Mouse (Mus musculus): ENCODE results near the gene Gtsf1. TPM values are rescaled to one million over a fixed set of nuclear protein-coding genes. Genes with fewer than 3 reads are reported as not detected.
"Not testable (repeated sequence)": the region's sequence is repeated elsewhere in the genome, so short reads cannot be mapped to it uniquely, and the experiment has no call there.

Gtsf1 gene
- polyA plus RNA-seq, 1 experiment from 2014 or later = 0.27 TPM

DNA sequence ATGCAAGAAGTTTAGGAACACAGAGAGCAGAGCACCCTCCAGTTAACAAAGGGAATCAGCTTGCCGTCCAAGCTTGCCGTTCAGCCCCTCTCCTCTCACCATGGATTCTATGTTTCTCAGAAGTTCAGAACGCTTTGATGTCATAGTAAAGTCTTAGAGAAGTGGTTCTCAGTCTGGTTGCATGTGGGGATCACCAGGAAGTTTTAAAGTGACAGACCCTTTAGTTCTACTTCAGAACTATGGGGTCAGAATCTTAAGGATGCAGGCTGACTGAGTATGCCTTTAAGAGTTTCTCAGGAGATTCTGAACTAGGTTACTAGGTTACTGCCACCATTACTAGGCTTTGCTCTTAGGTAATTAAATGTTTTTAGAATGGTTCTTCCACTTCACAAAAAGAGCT, 18.1 kb upstream of the Gtsf1 start, which contains the start of gene Gtsf2:
Gene Gtsf2 (minus strand): TSS at position 101 of the 400 bp plus-strand sequence.
- Histone ChIP-seq H3K9me3 (ENCODE audit: low read length) (no peaks in the 10 kb centered on the region), H3K27ac (ENCODE audit: low read length) (no peak within 1 kb of the TSS), H3K27me3 (ENCODE audit: insufficient read depth, low read length) (no peaks in the 10 kb centered on the region), H3K9ac (replicated peaks; ENCODE audit: low read length) (no peak within 1 kb of the TSS), H3K4me2 (replicated peaks; ENCODE audit: low read depth, low read length) (no peak within 1 kb of the TSS), H3K4me1 (ENCODE audit: insufficient read depth, low read length) (no peaks in the 10 kb centered on the region), H3K4me3 (ENCODE audit: low read length) (no peak within 1 kb of the TSS), H3K36me3 (ENCODE audit: insufficient read depth, low read length) (no peaks in the 10 kb centered on the region)
- 19% methylated on average over 3 of the region's 3 CpGs for WGBS
- ATAC-seq (ENCODE audit: low FRiP score, low TSS enrichment) = no peak

- H3K36me3 ChIP-seq (ENCODE audit: insufficient read depth, low read length); H3K4me3 ChIP-seq (ENCODE audit: low read length); ATAC-seq (ENCODE audit: low FRiP score, low TSS enrichment); H3K4me2 ChIP-seq (replicated peaks; ENCODE audit: low read depth, low read length); H3K27ac ChIP-seq (ENCODE audit: low read length); H3K27me3 ChIP-seq (ENCODE audit: insufficient read depth, low read length); H3K9me3 ChIP-seq (ENCODE audit: low read length); H3K9ac ChIP-seq (replicated peaks; ENCODE audit: low read length); H3K4me1 ChIP-seq (ENCODE audit: insufficient read depth, low read length): not testable (repeated sequence)
- WGBS = 83% methylated on average over 4 of the region's 4 CpGs
Measured at GRCm38 (mm10) chr15:103445966-103446365, 15.7 kb upstream of the Gtsf1 start.

- Histone ChIP-seq H3K4me3 (ENCODE audit: low read length) (no peak overlapping the region), H3K36me3 (ENCODE audit: insufficient read depth, low read length) (no peaks in the 10 kb centered on the region), H3K27me3 (ENCODE audit: insufficient read depth, low read length) (no peaks in the 10 kb centered on the region), H3K27ac (ENCODE audit: low read length) (no peak overlapping the region), H3K4me2 (replicated peaks; ENCODE audit: low read depth, low read length) (no peak overlapping the region), H3K9ac (replicated peaks; ENCODE audit: low read length) (no peak overlapping the region), H3K4me1 (ENCODE audit: insufficient read depth, low read length) (no peaks in the 10 kb centered on the region), H3K9me3 (ENCODE audit: low read length) (no peaks in the 10 kb centered on the region)
- WGBS = 39% methylated on average over 2 of the region's 2 CpGs
- no peak for ATAC-seq (ENCODE audit: low FRiP score, low TSS enrichment)
Measured at GRCm38 (mm10) chr15:103427017-103427416, 3.3 kb downstream of the Gtsf1 start.

- H3K36me3 ChIP-seq (ENCODE audit: insufficient read depth, low read length); H3K4me2 ChIP-seq (replicated peaks; ENCODE audit: low read depth, low read length); H3K4me3 ChIP-seq (ENCODE audit: low read length); H3K27ac ChIP-seq (ENCODE audit: low read length); H3K9ac ChIP-seq (replicated peaks; ENCODE audit: low read length); H3K4me1 ChIP-seq (ENCODE audit: insufficient read depth, low read length); H3K27me3 ChIP-seq (ENCODE audit: insufficient read depth, low read length); ATAC-seq (ENCODE audit: low FRiP score, low TSS enrichment); H3K9me3 ChIP-seq (ENCODE audit: low read length): not testable (repeated sequence)
- 84% methylated on average over 2 of the region's 3 CpGs for WGBS
Measured at GRCm38 (mm10) chr15:103405586-103405985, 24.7 kb downstream of the Gtsf1 start.

DNA sequence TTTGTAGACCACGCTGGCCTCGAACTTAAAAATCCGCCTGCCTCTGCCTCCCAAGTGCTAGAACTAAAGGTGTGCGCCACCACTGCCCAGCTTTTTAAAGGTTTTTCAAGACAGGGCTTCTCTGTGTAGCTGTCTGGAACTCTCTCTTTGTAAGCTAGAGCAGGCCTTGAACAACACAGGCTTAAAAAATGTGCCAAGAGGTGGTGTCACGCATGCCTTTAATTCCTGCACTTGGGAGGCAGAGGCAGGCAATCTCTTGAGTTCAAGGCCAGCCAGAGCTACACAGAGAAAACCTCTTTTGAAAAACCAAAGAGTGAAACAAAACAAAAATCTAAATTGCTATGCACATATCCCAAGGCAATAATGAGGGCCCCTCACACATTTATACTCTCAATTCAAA, 28.9 kb downstream of the Gtsf1 start:
- no peaks in the 10 kb centered on the region for H3K9me3 ChIP-seq (ENCODE audit: low read length)
- no peaks in the 10 kb centered on the region for H3K27me3 ChIP-seq (ENCODE audit: insufficient read depth, low read length)
- no peak overlapping the region for H3K4me2 ChIP-seq (replicated peaks; ENCODE audit: low read depth, low read length)
- H3K4me3 ChIP-seq (ENCODE audit: low read length) = no peak overlapping the region
- 91% methylated on average over 5 of the region's 5 CpGs for WGBS
- no peaks in the 10 kb centered on the region for H3K4me1 ChIP-seq (ENCODE audit: insufficient read depth, low read length)
- ATAC-seq (ENCODE audit: low FRiP score, low TSS enrichment) = no peak
- no peak overlapping the region for H3K27ac ChIP-seq (ENCODE audit: low read length)
- no peak overlapping the region for H3K9ac ChIP-seq (replicated peaks; ENCODE audit: low read length)
- H3K36me3 ChIP-seq (ENCODE audit: insufficient read depth, low read length) = no peaks in the 10 kb centered on the region

- Histone ChIP-seq H3K4me3 (ENCODE audit: low read length) (no peak overlapping the region), H3K9ac (replicated peaks; ENCODE audit: low read length) (no peak overlapping the region), H3K27ac (ENCODE audit: low read length) (no peak overlapping the region), H3K4me1 (ENCODE audit: insufficient read depth, low read length) (no peaks in the 10 kb centered on the region), H3K4me2 (replicated peaks; ENCODE audit: low read depth, low read length) (no peak overlapping the region), H3K36me3 (ENCODE audit: insufficient read depth, low read length) (no peaks in the 10 kb centered on the region), H3K9me3 (ENCODE audit: low read length) (no peaks in the 10 kb centered on the region), H3K27me3 (ENCODE audit: insufficient read depth, low read length) (no peaks in the 10 kb centered on the region)
- no peak for ATAC-seq (ENCODE audit: low FRiP score, low TSS enrichment)
Measured at GRCm38 (mm10) chr15:103393577-103393976, 36.7 kb downstream of the Gtsf1 start.

DNA sequence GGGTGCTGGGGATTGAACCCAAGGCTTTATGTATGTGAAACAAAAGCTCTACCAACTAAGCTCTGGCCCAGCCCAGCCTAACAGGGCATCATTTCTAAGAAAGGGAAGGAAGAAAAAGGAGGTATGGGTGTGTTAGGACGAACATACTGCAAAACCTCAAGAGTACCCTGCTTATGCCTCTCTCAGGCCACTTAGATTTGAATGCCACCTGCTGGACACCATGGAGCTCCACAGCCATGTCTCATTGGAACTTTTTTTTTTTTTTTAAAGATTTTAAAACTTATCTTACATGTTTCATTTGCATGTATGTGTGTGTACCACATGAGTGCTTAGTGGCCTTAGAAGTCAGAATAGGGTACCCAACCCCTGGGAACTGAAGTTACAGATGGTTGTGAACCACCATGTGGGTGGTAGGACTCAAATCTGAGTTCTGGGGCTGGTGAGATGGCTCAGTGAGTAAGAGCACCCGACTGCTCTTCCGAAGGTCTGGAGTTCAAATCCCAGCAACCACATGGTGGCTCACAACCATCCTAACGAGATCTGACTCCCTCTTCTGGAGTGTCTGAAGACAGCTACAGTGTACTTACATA, 41.6 kb downstream of the Gtsf1 start:
- Histone ChIP-seq H3K4me3 (ENCODE audit: low read length) (no peak overlapping the region), H3K27me3 (ENCODE audit: insufficient read depth, low read length) (no peaks in the 10 kb centered on the region), H3K4me2 (replicated peaks; ENCODE audit: low read depth, low read length) (no peak overlapping the region), H3K9ac (replicated peaks; ENCODE audit: low read length) (no peak overlapping the region), H3K36me3 (ENCODE audit: insufficient read depth, low read length) (no peaks in the 10 kb centered on the region), H3K9me3 (ENCODE audit: low read length) (no peaks in the 10 kb centered on the region), H3K27ac (ENCODE audit: low read length) (no peak overlapping the region), H3K4me1 (ENCODE audit: insufficient read depth, low read length) (no peaks in the 10 kb centered on the region)
- ATAC-seq (ENCODE audit: low FRiP score, low TSS enrichment) = peak; percentile 70; the same call in 1 of the 2 replicates
- 45% methylated on average over 4 of the region's 4 CpGs for WGBS

DNA sequence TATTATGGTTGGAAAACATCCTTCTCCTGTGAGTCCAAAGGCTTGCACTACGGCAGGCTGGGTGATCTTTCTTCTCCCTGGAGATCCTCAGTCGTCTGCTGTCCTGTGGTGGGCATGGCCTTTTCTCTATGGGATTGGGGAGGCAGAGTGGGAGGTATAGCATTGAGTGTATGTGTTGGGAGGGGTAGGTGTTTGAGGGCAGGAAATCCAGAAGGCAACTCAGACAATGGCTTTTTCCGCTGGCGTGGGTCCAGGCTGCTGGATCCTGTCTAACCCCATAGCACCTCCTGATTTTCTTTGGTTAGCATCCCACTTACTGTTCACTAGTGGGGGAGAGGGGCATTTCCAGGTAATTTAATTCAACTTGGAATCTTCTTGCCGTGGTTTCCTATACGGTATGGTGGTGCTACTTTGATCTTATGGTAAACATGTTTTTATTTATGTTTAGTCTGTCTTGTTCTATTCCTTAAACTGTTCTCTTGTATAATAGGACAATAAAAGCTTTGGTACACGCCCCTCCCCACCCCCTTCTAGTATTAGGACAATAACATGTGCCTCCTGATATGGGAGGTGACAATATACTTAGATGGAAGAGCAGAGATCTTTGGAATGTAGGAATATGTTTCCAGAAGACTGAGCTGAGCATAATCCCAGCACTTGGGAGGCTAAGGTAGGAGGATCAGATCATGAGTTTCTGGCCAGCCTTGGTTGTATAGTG, 46.3 kb downstream of the Gtsf1 start:
- H3K4me3 ChIP-seq (ENCODE audit: low read length) = peak overlapping the region; percentile 25
- peaks cover 11% of the 10 kb centered on the region for H3K4me1 ChIP-seq (ENCODE audit: insufficient read depth, low read length)
- no peaks in the 10 kb centered on the region for H3K27me3 ChIP-seq (ENCODE audit: insufficient read depth, low read length)
- H3K9ac ChIP-seq (replicated peaks; ENCODE audit: low read length) = no peak overlapping the region
- H3K4me2 ChIP-seq (replicated peaks; ENCODE audit: low read depth, low read length) = peak overlapping the region; percentile 0; the same call in 1 of the 2 replicates
- H3K9me3 ChIP-seq (ENCODE audit: low read length) = no peaks in the 10 kb centered on the region
- no peaks in the 10 kb centered on the region for H3K36me3 ChIP-seq (ENCODE audit: insufficient read depth, low read length)
- ATAC-seq (ENCODE audit: low FRiP score, low TSS enrichment) = peak; percentile 40
- peak overlapping the region; percentile 83 for H3K27ac ChIP-seq (ENCODE audit: low read length)
- whole genome bisulfite sequencing = 61% methylated on average over 7 of the region's 7 CpGs

DNA sequence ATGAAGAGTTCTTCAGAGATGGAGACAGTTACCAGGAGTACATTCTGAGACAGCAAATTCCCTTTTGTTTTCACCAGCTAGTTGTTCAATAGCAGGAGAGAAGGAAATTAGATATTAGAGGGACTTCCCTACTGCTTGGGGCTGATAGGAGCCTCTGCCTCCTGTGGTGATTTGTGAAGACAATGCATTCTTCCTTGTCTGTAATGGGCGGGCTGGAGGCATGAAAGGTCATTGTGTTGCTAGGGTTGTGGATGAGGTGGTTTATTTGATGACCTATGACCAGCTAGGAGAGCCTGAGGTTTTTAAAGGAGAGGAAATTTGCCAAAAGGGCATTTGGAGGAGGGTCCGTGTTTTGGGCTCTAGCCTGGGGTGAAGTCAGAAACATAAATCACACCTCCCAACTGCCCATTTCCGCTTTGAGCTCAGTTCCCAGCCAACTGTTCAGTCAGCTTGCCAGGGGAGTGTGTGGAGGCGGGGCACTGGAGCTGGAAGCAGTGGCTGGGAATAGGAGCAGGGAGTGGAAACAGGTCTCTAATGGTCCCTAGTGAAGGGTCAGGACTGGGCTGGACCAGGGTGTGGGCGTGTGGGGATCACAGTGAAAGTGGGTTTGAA, 47.4 kb downstream of the Gtsf1 start:
- Histone ChIP-seq H3K9ac (replicated peaks; ENCODE audit: low read length) (no peak overlapping the region), H3K9me3 (ENCODE audit: low read length) (no peaks in the 10 kb centered on the region), H3K4me1 (ENCODE audit: insufficient read depth, low read length) (peaks cover 22% of the 10 kb centered on the region), H3K27ac (ENCODE audit: low read length) (peak overlapping the region; percentile 83), H3K4me2 (replicated peaks; ENCODE audit: low read depth, low read length) (peak overlapping the region; percentile 0), H3K36me3 (ENCODE audit: insufficient read depth, low read length) (no peaks in the 10 kb centered on the region), H3K4me3 (ENCODE audit: low read length) (peak overlapping the region; percentile 25), H3K27me3 (ENCODE audit: insufficient read depth, low read length) (no peaks in the 10 kb centered on the region)
- ATAC-seq (ENCODE audit: low FRiP score, low TSS enrichment) = peak; percentile 92
- 8% methylated on average over 5 of the region's 5 CpGs for WGBS

DNA sequence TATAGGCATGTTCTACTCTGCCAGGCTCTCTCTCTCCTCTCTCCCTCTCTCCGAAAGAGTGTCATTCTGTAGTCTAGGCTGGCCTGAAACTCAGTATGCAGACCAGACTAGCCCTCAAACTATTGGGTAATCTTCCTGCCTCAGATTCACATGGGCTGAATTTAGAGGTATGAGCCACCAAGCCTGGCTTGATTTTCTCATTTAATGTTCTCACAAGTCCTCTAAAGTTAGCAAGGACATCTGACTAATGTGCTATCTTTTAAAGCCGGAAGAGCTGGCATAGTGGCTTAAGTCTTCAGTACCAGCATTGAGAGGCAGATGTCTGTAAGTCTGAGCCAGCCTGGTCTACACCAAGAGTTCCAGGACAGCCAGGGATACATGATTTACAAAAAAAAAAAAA, 48.2 kb downstream of the Gtsf1 start:
- H3K4me1 ChIP-seq (ENCODE audit: insufficient read depth, low read length) = peaks cover 30% of the 10 kb centered on the region
- 88% methylated on average over 2 of the region's 2 CpGs for WGBS
- H3K27me3 ChIP-seq (ENCODE audit: insufficient read depth, low read length) = no peaks in the 10 kb centered on the region
- no peak for ATAC-seq (ENCODE audit: low FRiP score, low TSS enrichment)
- no peak overlapping the region for H3K4me2 ChIP-seq (replicated peaks; ENCODE audit: low read depth, low read length)
- no peak overlapping the region for H3K9ac ChIP-seq (replicated peaks; ENCODE audit: low read length)
- H3K36me3 ChIP-seq (ENCODE audit: insufficient read depth, low read length) = no peaks in the 10 kb centered on the region
- no peak overlapping the region for H3K4me3 ChIP-seq (ENCODE audit: low read length)
- no peak overlapping the region for H3K27ac ChIP-seq (ENCODE audit: low read length)
- no peaks in the 10 kb centered on the region for H3K9me3 ChIP-seq (ENCODE audit: low read length)

Data from kidney, embryonic 16.5 days (tissue).